Mouse (Mus musculus): ENCODE results near the gene Filip1.

The Filip1 gene

GRCm38 (mm10) chr9:79948376-79948775 is 64.3 kb downstream of the Filip1 start:
- in situ Hi-C loops (cut with MseI, MboI), result no loop called here

- in situ Hi-C loops (cut with MseI, MboI), result no loop called here
Measured at GRCm38 (mm10) chr9:79947973-79948372, 64.7 kb downstream of the Filip1 start.

- in situ Hi-C loops (cut with MseI, MboI), result no loop called here
Measured at GRCm38 (mm10) chr9:79947414-79947813, 65.2 kb downstream of the Filip1 start.

GRCm38 (mm10) chr9:79944872-79945271 is 67.8 kb downstream of the Filip1 start:
- in situ Hi-C loops (cut with MseI, MboI), result no loop called here

- in situ Hi-C loops (cut with MseI, MboI), result no loop called here
Measured at GRCm38 (mm10) chr9:79943986-79944385, 68.7 kb downstream of the Filip1 start.

- in situ Hi-C loops (cut with MseI, MboI), result loop anchor here in 1 of 2 experiments (10.0 kb wide), 1 partner anchor 64 kb away; no protein-coding TSS in a partner anchor
Measured at GRCm38 (mm10) chr9:79938416-79939206, 74.0 kb downstream of the Filip1 start.

- in situ Hi-C loops (cut with MseI, MboI), result loop anchor here in 1 of 2 experiments (10.0 kb wide), 1 partner anchor 63 kb away; no protein-coding TSS in a partner anchor
Measured at GRCm38 (mm10) chr9:79937570-79937969, 75.1 kb downstream of the Filip1 start.

GRCm38 (mm10) chr9:79932578-79932977 is 80.1 kb downstream of the Filip1 start:
- in situ Hi-C loops (cut with MseI, MboI), result loop anchor here in 1 of 2 experiments (10.0 kb wide), 1 partner anchor 58 kb away; no protein-coding TSS in a partner anchor

- in situ Hi-C loops (cut with MseI, MboI), result no loop called here
Measured at GRCm38 (mm10) chr9:79928092-79928491, 84.6 kb downstream of the Filip1 start.

- in situ Hi-C loops (cut with MseI, MboI), result no loop called here
Measured at GRCm38 (mm10) chr9:79927156-79927870, 85.3 kb downstream of the Filip1 start.

- in situ Hi-C loops (cut with MseI, MboI), result no loop called here
Measured at GRCm38 (mm10) chr9:79926464-79927155, 86.0 kb downstream of the Filip1 start.

GRCm38 (mm10) chr9:79925950-79926349 is 86.7 kb downstream of the Filip1 start:
- in situ Hi-C loops (cut with MseI, MboI), result no loop called here

- in situ Hi-C loops (cut with MseI, MboI), result no loop called here
Measured at GRCm38 (mm10) chr9:79923262-79923661, 89.4 kb downstream of the Filip1 start.

GRCm38 (mm10) chr9:79922493-79922760 is 90.2 kb downstream of the Filip1 start:
- in situ Hi-C loops (cut with MseI, MboI), result no loop called here

- in situ Hi-C loops (cut with MseI, MboI), result no loop called here
Measured at GRCm38 (mm10) chr9:79921701-79922492, 90.8 kb downstream of the Filip1 start.

- in situ Hi-C loops (cut with MseI, MboI), result no loop called here
Measured at GRCm38 (mm10) chr9:79920540-79920933, 92.1 kb downstream of the Filip1 start.

GRCm38 (mm10) chr9:79919750-79920539 is 92.7 kb downstream of the Filip1 start:
- in situ Hi-C loops (cut with MseI, MboI), result no loop called here

GRCm38 (mm10) chr9:79919303-79919721 is 93.3 kb downstream of the Filip1 start:
- in situ Hi-C loops (cut with MseI, MboI), result no loop called here

GRCm38 (mm10) chr9:79918325-79919117 is 94.1 kb downstream of the Filip1 start:
- in situ Hi-C loops (cut with MseI, MboI), result no loop called here

GRCm38 (mm10) chr9:79914276-79914675 is 98.4 kb downstream of the Filip1 start:
- in situ Hi-C loops (cut with MseI, MboI), result no loop called here
